Mouse (Mus musculus) right cerebral cortex, adult 2 months (tissue): ENCODE measurements around the gene Atm.
A peak's percentile ranks its signal among the peaks of the same experiment; 100 is the strongest.

Experiments used
- DNase-seq, 2 experiments: peaks; one replicate each; pipeline ENCODE4 v3.0.0; 2021 to 2022; ENCODE audit warnings: low spot score in 2 of 2

The Atm gene

GRCm38 (mm10) chr9:53408953-53409361 lies 127.6 kb downstream of the Atm start:
- DNase-seq = no peak

DNA sequence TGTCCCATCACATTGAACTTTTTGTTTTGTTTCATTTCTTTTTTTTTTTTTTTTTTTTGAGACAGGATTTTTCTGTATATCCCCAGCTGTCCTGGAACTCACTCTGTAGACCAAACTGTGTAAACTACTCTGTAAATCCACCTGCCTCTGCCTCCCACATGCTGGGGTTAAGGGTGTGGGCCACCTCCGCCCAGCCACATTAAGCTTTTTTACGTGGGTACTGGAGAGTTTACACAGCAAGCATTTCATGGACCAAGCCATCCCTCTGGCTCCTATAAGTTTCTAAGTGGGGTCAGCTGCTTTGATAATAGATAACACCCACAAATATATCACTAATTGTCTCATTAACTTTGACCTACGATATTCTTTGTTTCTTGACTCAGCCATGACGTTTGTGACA lies 128.0 kb downstream of the Atm start:
- DNase-seq = no peak

- DNase-seq = peak; percentile 58 to 68
Observed at GRCm38 (mm10) chr9:53404753-53405722, 131.5 kb downstream of the Atm start.

DNA sequence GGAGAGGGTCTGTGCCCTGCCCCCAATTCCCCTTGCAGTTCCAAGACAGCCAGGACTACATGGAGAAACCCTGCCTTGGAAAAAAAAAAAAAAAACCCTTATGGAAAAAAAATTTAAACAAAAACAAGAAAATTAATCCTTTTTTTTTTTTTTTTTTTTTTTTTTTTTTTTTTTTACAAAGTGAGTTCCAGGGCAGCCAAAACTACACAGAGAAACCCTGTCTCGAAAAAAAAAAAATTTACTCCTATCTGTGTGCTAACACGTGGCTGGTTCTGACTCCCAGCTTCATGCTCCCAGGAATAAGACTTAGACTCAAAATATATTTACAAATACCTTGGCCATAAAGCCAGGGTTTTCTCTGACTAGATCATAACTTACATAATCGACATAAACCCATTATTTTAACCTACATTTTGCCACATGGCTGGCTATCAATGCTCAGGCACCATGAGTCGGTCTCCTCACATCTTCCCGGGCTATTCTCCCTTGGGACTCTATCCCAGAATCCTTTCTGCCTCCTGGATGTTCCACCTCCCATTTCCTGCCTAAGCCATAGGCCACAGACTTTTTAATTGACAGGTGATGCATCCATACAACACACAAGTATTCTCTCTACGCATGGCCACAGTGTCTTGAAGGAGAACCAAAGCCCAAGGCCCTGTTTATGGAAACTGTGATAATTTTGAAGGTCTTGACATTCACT lies 132.3 kb downstream of the Atm start:
- DNase-seq = no peak

GRCm38 (mm10) chr9:53402991-53403390 lies 133.5 kb downstream of the Atm start:
- no peak for DNase-seq

- DNase-seq = peak in 1 of 2 experiments; percentile 38
Observed at GRCm38 (mm10) chr9:53402291-53402711, 134.2 kb downstream of the Atm start, which contains the start of gene 4930550C14Rik. Gene 4930550C14Rik, plus strand, starts transcription at chr9:53402325.

GRCm38 (mm10) chr9:53401146-53401545 lies 135.4 kb downstream of the Atm start:
- DNase-seq = no peak

DNA sequence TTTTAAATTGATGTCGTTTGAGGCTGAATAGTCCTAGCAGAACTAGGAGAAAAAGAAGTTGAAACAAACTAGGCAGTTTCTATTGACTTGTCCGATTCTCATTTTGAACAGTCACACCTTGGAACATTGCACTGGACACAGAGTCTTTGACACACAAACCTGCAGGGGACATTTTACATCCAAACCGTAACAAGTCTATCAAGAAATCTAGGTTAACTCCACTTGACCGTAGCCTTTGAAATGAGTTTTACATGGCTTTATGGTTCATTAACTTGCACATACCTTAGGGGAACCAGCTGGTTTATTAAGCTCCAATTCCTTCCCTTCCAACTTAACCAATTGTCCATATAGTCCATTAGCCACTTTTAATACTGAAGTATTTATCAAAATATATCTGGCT lies 135.8 kb downstream of the Atm start:
- no peak for DNase-seq

GRCm38 (mm10) chr9:53399537-53399936 lies 137.0 kb downstream of the Atm start:
- peak in 1 of 2 experiments; percentile 14 for DNase-seq

GRCm38 (mm10) chr9:53398388-53398700 lies 138.2 kb downstream of the Atm start:
- DNase-seq = peak; percentile 49 to 64

- DNase-seq = peak in 1 of 2 experiments; percentile 15
Observed at GRCm38 (mm10) chr9:53397685-53398387, 138.7 kb downstream of the Atm start.

- DNase-seq = no peak
Observed at GRCm38 (mm10) chr9:53390136-53390535, 146.4 kb downstream of the Atm start.
